Comparison of ENCODE assay signal across 8 mouse cellular contexts in the genomic region with DNA sequence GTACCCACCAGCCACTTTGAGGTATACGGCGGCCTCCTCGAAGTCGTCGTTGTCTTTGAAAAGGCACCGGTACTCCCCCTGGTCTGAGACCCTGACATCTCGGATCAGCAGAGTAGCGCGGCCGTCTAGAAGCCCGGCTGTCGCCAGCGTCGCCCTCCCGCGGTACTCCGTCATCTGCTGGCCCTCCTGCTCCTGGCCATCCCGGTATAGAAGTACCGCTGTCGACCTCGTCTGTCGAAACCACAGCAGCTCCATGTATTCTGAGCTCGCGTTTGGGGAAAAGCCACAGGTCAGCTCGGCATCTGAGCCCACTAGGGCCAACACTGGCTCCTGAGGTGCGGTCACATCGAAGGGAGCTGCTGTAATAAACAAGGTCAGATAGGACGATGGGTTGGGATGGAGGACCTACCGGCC. TPM values are rescaled to one million over a fixed set of nuclear protein-coding genes. Genes with fewer than 3 reads are reported as not detected.
DNase-seq lines count a peak whose midpoint lies in the region; ATAC-seq and TF ChIP-seq lines count a peak whose summit lies in the region.

No protein-coding gene starts in this region.

- no peak for TF ChIP-seq EP300 in heart, adult 2 months (IDR thresholded peaks at IDR 0.05; ENCODE audit: insufficient read depth, low read depth, low read length)

- no peak overlapping the region for H3K27ac ChIP-seq in heart, adult 2 months
- no peak overlapping the region for H3K27ac ChIP-seq in kidney, embryonic 14.5 days (ENCODE audit: low read depth, low read length)

- peak overlapping the region; percentile 53 for H3K9ac ChIP-seq in heart, adult 2 months (ENCODE audit: low read depth, low read length)
- peak overlapping the region; percentile 50 for H3K9ac ChIP-seq in kidney, embryonic 14.5 days (ENCODE audit: low read depth, low read length)

- peak overlapping the region; percentile 57 for H3K4me3 ChIP-seq in heart, adult 2 months
- peak overlapping the region; percentile 59 for H3K4me3 ChIP-seq in kidney, embryonic 14.5 days (ENCODE audit: low read length)

- peak; percentile 54 for ATAC-seq in kidney, embryonic 14.5 days (ENCODE audit: low FRiP score, low TSS enrichment)

- no peaks in the 10 kb centered on the region for H3K79me2 ChIP-seq in heart, adult 2 months (replicated peaks; ENCODE audit: control insufficient read depth, insufficient read depth, low read length)

- intact Hi-C loops in heart, adult 2 months (cut with DNase I), result no loop called here

- H3K27me3 ChIP-seq in heart, adult 2 months (ENCODE audit: control insufficient read depth, insufficient read depth, low read length), result no peaks in the 10 kb centered on the region
- no peaks in the 10 kb centered on the region for H3K27me3 ChIP-seq in kidney, embryonic 14.5 days (ENCODE audit: control insufficient read depth, insufficient read depth, low read length)

- H3K4me1 ChIP-seq in heart, adult 2 months (ENCODE audit: control insufficient read depth, insufficient read depth, low read length), result no peaks in the 10 kb centered on the region
- peaks cover 5% of the 10 kb centered on the region; the same call in 1 of the 2 replicates for H3K4me1 ChIP-seq in kidney, embryonic 14.5 days (ENCODE audit: control insufficient read depth, insufficient read depth, low read length)

- no peaks in the 10 kb centered on the region for H3K36me3 ChIP-seq in heart, adult 2 months (ENCODE audit: control insufficient read depth, insufficient read depth, low read length)
- H3K36me3 ChIP-seq in kidney, embryonic 14.5 days (ENCODE audit: control insufficient read depth, insufficient read depth, low read length), result no peaks in the 10 kb centered on the region

- TF ChIP-seq POLR2A in heart, adult 2 months (IDR thresholded peaks at IDR 0.05; ENCODE audit: insufficient read depth, low read depth, low read length), result no peak

- peak; percentile 46 to 55 for DNase-seq in B cell, adult 2 months
- peak; percentile 11 to 41 for DNase-seq in CD8-positive naive resting alpha-beta T cell, adult 2 months (ENCODE audit: low read depth in 2 of 2, low spot score in 2 of 2)
- DNase-seq in cerebellum, adult 9-10 months, result peak; percentile 54
- peak; percentile 45 to 61 for DNase-seq in heart, adult 2 months
- DNase-seq in lung, postnatal 14 days, result peak; percentile 16
- peak; percentile 35 for DNase-seq in right cerebral cortex, postnatal 25 days
- no peak for DNase-seq in gastrocnemius, adult 18-20 months (ENCODE audit: low spot score)

- peak overlapping the region; percentile 88 for H3K4me2 ChIP-seq in kidney, embryonic 14.5 days (replicated peaks; ENCODE audit: low read depth, low read length)

- H3K9me3 ChIP-seq in kidney, embryonic 14.5 days (ENCODE audit: control insufficient read depth, low read length), result no peaks in the 10 kb centered on the region

- no peak for TF ChIP-seq CTCF in heart, adult 2 months (IDR thresholded peaks at IDR 0.05)

- WGBS in heart, adult 2 months, result 1% methylated on average over 29 of the region's 29 CpGs
- WGBS in kidney, embryonic 14.5 days, result under 1% methylated on average over 29 of the region's 29 CpGs

RNA-seq across cellular contexts. Expression of a gene that starts 1.5 kb away (rescaled TPM):
- not detected for total RNA-seq in heart, adult 2 months (2021)
- 0.20 TPM in 1 of 2 replicates, not detected in the other for polyA plus RNA-seq in heart, adult 2 months (2012; rRNA removed)
- 0.09 TPM in 2 replicates for polyA plus RNA-seq in kidney, embryonic 14.5 days (2014; fragmentation: Nextera tagmentation; extraction: Ambion mirVana)
- total RNA-seq in gastrocnemius, adult 18-20 months (2021), result not detected

RNA-seq across cellular contexts. Expression of a gene that starts 24.4 kb away (rescaled TPM):
- total RNA-seq in heart, adult 2 months (2021), result not detected
- polyA plus RNA-seq in heart, adult 2 months (2012; rRNA removed), result not detected in 2 replicates
- 0.31 and 0.87 TPM in 2 replicates for polyA plus RNA-seq in kidney, embryonic 14.5 days (2014; fragmentation: Nextera tagmentation; extraction: Ambion mirVana)
- total RNA-seq in gastrocnemius, adult 18-20 months (2021), result not detected

RNA-seq across cellular contexts. Expression of a gene that starts 40.6 kb away (rescaled TPM):
- total RNA-seq in heart, adult 2 months (2021), result 1 to 10 TPM; 3.9 to 5.1 TPM
- polyA plus RNA-seq in heart, adult 2 months (2012; rRNA removed), result 2.4 and 3.1 TPM in 2 replicates
- polyA plus RNA-seq in kidney, embryonic 14.5 days (2014; fragmentation: Nextera tagmentation; extraction: Ambion mirVana), result 12.5 and 13.5 TPM in 2 replicates
- total RNA-seq in gastrocnemius, adult 18-20 months (2021), result 1 to 10 TPM; 3.8 to 4.2 TPM
